Mouse (Mus musculus): ENCODE data around the gene Vwa5b1.

DNA sequence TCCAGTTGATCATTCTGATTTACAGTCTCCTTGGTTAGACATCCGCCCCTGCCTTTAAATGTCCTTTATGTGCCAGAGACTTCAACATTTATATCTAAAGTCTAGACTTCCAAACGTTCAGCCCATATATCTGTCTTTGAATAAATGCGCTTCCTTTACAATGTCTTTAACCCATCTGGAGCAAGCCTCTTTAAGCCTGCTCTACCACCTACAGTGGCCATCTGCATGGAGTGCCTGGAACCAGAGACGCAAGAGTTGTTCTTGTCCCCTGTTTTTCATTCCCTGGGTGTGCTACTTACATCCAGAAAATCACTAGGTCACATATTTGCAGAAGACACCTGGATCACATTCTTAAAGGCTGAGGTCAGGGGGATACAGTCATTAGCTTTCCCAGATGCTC, 44.4 kb upstream of the Vwa5b1 start:
- no peak for TF ChIP-seq CTCF (IDR thresholded peaks at IDR 0.05; ENCODE audit: borderline replicate concordance, extremely low read depth, insufficient read depth, insufficient read length)
- TF ChIP-seq POLR2A (IDR thresholded peaks at IDR 0.05; ENCODE audit: borderline replicate concordance, extremely low read depth, insufficient read depth, insufficient read length, poor library complexity, severe bottlenecking), result no peak

All from brain, embryonic 14.5 days (tissue).